16 mouse cellular contexts compared by ENCODE assay signal in the genomic region with DNA sequence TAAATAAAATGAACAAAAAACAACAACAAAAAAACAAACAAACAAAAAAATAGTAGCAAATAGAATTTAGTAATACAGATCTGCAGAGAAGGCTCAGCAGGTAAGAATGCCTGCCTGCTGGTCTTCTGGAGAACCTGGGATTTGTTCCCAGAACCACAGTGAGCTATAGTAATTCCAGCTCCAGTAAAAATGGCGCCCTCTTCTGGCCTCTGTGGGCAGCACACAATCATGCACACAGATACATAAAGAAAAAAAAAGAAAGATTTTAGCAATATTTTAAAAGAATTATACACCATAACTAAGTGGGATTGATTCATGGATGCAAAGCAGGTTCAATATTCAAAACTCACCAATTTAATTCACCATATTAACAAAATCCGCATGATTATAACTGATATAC. TPM values are rescaled to one million over a fixed set of nuclear protein-coding genes. Genes with fewer than 3 reads are reported as not detected.
DNase-seq lines count a peak whose midpoint lies in the region; ATAC-seq and TF ChIP-seq lines count a peak whose summit lies in the region.
"Had no signal": no experiment of that assay in that cellular context is flagged by ENCODE, and none has a peak within 500 bp of the region (broad histone marks: within the 10 kb centered on the region; RNA-seq: fewer than 3 reads in every experiment).

No protein-coding gene starts in this region.

- no peak for TF ChIP-seq POLR2A in kidney, adult 2 months (IDR thresholded peaks at IDR 0.05; ENCODE audit: low read depth, low read length)
- no peak for TF ChIP-seq POLR2A in MEL (IDR thresholded peaks at IDR 0.05; ENCODE audit: control insufficient read depth in 1 of 2, insufficient read depth in 1 of 2, low read depth in 1 of 2, low read length in 2 of 2, poor library complexity in 1 of 2)
- TF ChIP-seq POLR2A in cerebellum, adult 2 months (IDR thresholded peaks at IDR 0.05; ENCODE audit: borderline replicate concordance, insufficient read depth, low read length), result no peak

- no peak overlapping the region for H3K4me3 ChIP-seq in kidney, adult 2 months (ENCODE audit: insufficient read depth, low read depth, low read length)
- no peak overlapping the region for H3K4me3 ChIP-seq in kidney, embryonic 15.5 days (replicated peaks)
- H3K4me3 ChIP-seq in MEL (ENCODE audit: control insufficient read depth in 1 of 2, insufficient read depth in 1 of 2, low read depth in 2 of 2, low read length in 2 of 2), result no peak overlapping the region
- no peak overlapping the region for H3K4me3 ChIP-seq in cerebellum, adult 2 months (replicated peaks; ENCODE audit: insufficient read depth, low read depth, low read length)
- H3K4me3 ChIP-seq: liver, embryonic 13.5 days; megakaryocyte, embryonic 14.5 days had no signal

- no peak overlapping the region for H3K27ac ChIP-seq in kidney, adult 2 months (ENCODE audit: insufficient read depth, low read depth, low read length)
- H3K27ac ChIP-seq in kidney, embryonic 15.5 days, result no peak overlapping the region
- no peak overlapping the region for H3K27ac ChIP-seq in MEL (ENCODE audit: control insufficient read depth, low read depth, low read length)
- H3K27ac ChIP-seq in cerebellum, adult 2 months (ENCODE audit: insufficient read depth, low read length), result no peak overlapping the region
- H3K27ac ChIP-seq: liver, embryonic 13.5 days had no signal

- ATAC-seq in kidney, embryonic 15.5 days (replicated peaks; ENCODE audit: low FRiP score), result no peak
- ATAC-seq: forebrain, embryonic 16.5 days; inflammation-experienced regulatory T-cells, adult 6 months had no signal

- no peaks in the 10 kb centered on the region for H3K36me3 ChIP-seq in kidney, adult 2 months (ENCODE audit: control insufficient read depth, insufficient read depth, low read length)
- no peaks in the 10 kb centered on the region for H3K36me3 ChIP-seq in kidney, embryonic 15.5 days
- no peaks in the 10 kb centered on the region for H3K36me3 ChIP-seq in MEL (ENCODE audit: control insufficient read depth in 1 of 2, insufficient read depth in 2 of 2, low read length in 2 of 2)
- H3K36me3 ChIP-seq: liver, embryonic 13.5 days had no signal

- no peak for DNase-seq in kidney, adult 2 months
- DNase-seq in retina, postnatal 1 day, result peak; percentile 34
- DNase-seq in retina, embryonic 14.5 days (ENCODE audit: low spot score), result no peak
- peak; percentile 61 for DNase-seq in MEL (ENCODE audit: low read depth, low spot score)
- no peak for DNase-seq in cerebellum, adult 2 months
- DNase-seq in layer of hippocampus, adult 9-11 months, result no peak
- DNase-seq: adrenal gland, postnatal 10 days; liver, embryonic 13.5 days had no signal

- H3K4me2 ChIP-seq in kidney, embryonic 15.5 days, result no peak overlapping the region
- H3K4me2 ChIP-seq: liver, embryonic 13.5 days had no signal

- 0 out of 2 replicates have a peak, but pooled peaks have one; percentile 19 for TF ChIP-seq CTCF in kidney, adult 2 months (conservative IDR thresholded peaks at IDR 0.05; ENCODE audit: insufficient read depth, insufficient read length, low read depth, low read length)
- TF ChIP-seq CTCF in MEL (IDR thresholded peaks at IDR 0.05 in 2 of 3, conservative IDR thresholded peaks at IDR 0.05 in 1 of 3; ENCODE audit: control insufficient read depth in 1 of 3, insufficient read depth in 1 of 3, low read depth in 2 of 3, low read length in 3 of 3, poor library complexity in 1 of 3, severe bottlenecking in 1 of 3), result peak; percentile 69 to 80 (median 75)
- no peak for TF ChIP-seq CTCF in cerebellum, adult 2 months (IDR thresholded peaks at IDR 0.05; ENCODE audit: borderline replicate concordance, insufficient read depth, low read depth, low read length)

- no peak overlapping the region for H3K9ac ChIP-seq in kidney, embryonic 15.5 days
- no peak overlapping the region for H3K9ac ChIP-seq in MEL (ENCODE audit: control insufficient read depth, low read depth, low read length, poor library complexity, severe bottlenecking)
- H3K9ac ChIP-seq: liver, embryonic 13.5 days had no signal

- no peak for TF ChIP-seq EP300 in MEL (IDR thresholded peaks at IDR 0.05; ENCODE audit: low read depth in 1 of 2, low read length in 2 of 2)

- TF ChIP-seq RAD21 in MEL (IDR thresholded peaks at IDR 0.05; ENCODE audit: low read depth, low read length), result peak; percentile 45

- no peaks in the 10 kb centered on the region for H3K27me3 ChIP-seq in kidney, adult 2 months (replicated peaks; ENCODE audit: control insufficient read depth, insufficient read depth, low read length)
- peaks cover 3% of the 10 kb centered on the region; the same call in 1 of the 2 replicates for H3K27me3 ChIP-seq in kidney, embryonic 15.5 days
- H3K27me3 ChIP-seq in MEL (ENCODE audit: control insufficient read depth in 1 of 2, insufficient read depth in 2 of 2, low read length in 2 of 2), result peaks cover 0 to 9% of the 10 kb centered on the region in 2 experiments
- H3K27me3 ChIP-seq in cerebellum, adult 2 months (ENCODE audit: control insufficient read depth, insufficient read depth, low read length), result no peaks in the 10 kb centered on the region; the same call in 1 of the 2 replicates

- 52% methylated on average over 2 of the region's 2 CpGs for WGBS in kidney, adult 2 months
- WGBS in kidney, embryonic 15.5 days, result 36% methylated on average over 2 of the region's 2 CpGs
- WGBS in cerebellum, adult 2 months, result 39% methylated on average over 2 of the region's 2 CpGs

- H3K9me3 ChIP-seq in kidney, embryonic 15.5 days (replicated peaks), result no peaks in the 10 kb centered on the region
- H3K9me3 ChIP-seq in MEL (replicated peaks; ENCODE audit: insufficient read depth, low read length), result no peaks in the 10 kb centered on the region
- H3K9me3 ChIP-seq: liver, embryonic 13.5 days had no signal

- no peaks in the 10 kb centered on the region for H3K4me1 ChIP-seq in kidney, adult 2 months (ENCODE audit: control insufficient read depth, insufficient read depth, low read length)
- H3K4me1 ChIP-seq in kidney, embryonic 15.5 days, result no peaks in the 10 kb centered on the region
- H3K4me1 ChIP-seq in MEL (ENCODE audit: control insufficient read depth in 1 of 2, insufficient read depth in 2 of 2, low read length in 2 of 2), result no peaks in the 10 kb centered on the region
- H3K4me1 ChIP-seq in cerebellum, adult 2 months (ENCODE audit: control insufficient read depth, insufficient read depth, low read length), result no peaks in the 10 kb centered on the region
- H3K4me1 ChIP-seq: liver, embryonic 13.5 days; megakaryocyte, embryonic 14.5 days had no signal

- no peaks in the 10 kb centered on the region for H3K79me2 ChIP-seq in MEL (ENCODE audit: control insufficient read depth, insufficient read depth, low read length, poor library complexity)

TF ChIP-seq in MEL, 35 proteins besides CTCF, POLR2A, EP300 and RAD21:
- TF ChIP-seq ZC3H11A (IDR thresholded peaks at IDR 0.05; ENCODE audit: low read depth, low read length), result peak; percentile 59
- TF ChIP-seq ZNF384 (IDR thresholded peaks at IDR 0.05; ENCODE audit: low read depth, low read length), result peak; percentile 83
- TF ChIP-seq MYC (IDR thresholded peaks at IDR 0.05; ENCODE audit: low read depth, low read length), result no peak
- TF ChIP-seq SMC3 (IDR thresholded peaks at IDR 0.05; ENCODE audit: low read depth, low read length), result peak; percentile 78
- no peak for TF ChIP-seq E2F4 (IDR thresholded peaks at IDR 0.05; ENCODE audit: borderline replicate concordance, low read depth, low read length)

RNA-seq across cellular contexts. Expression of a gene that starts 29.7 kb away (rescaled TPM):
- not detected in 2 replicates for polyA plus RNA-seq in kidney, adult 2 months (2012; rRNA removed)
- 0.09 and 1.0 TPM in 2 replicates for polyA plus RNA-seq in kidney, embryonic 15.5 days (2015; fragmentation: Nextera tagmentation; extraction: Ambion mirVana)
- total RNA-seq in MEL (2012; rRNA removed), result 12.1 and 13.8 TPM in 2 replicates
- polyA plus RNA-seq in MEL (2012; ENCODE audit: insufficient read depth in 1 of 2, insufficient read length in 2 of 2, low read depth in 1 of 2, low replicate concordance in 2 of 2, missing spikeins in 1 of 2), result 10 to 100 TPM in 1 of 2 experiments, not detected in 1; 16.7 TPM
- polyA plus RNA-seq in cerebellum, adult 2 months (2012; rRNA removed), result not detected in 2 replicates
- total RNA-seq: left cerebral cortex, adult 8-10 months had no signal
- polyA plus RNA-seq: cortical plate, adult 2 months; heart, postnatal 0 days; inflammation-experienced regulatory T-cells, adult 6 months; liver, embryonic 13.5 days; stomach, embryonic 16.5 days had no signal

RNA-seq across cellular contexts. Expression of a gene that starts 47.4 kb away (rescaled TPM):
- 27.8 and 29.6 TPM in 2 replicates for polyA plus RNA-seq in kidney, adult 2 months (2012; rRNA removed)
- 22.3 and 27.2 TPM in 2 replicates for polyA plus RNA-seq in kidney, embryonic 15.5 days (2015; fragmentation: Nextera tagmentation; extraction: Ambion mirVana)
- total RNA-seq in MEL (2012; rRNA removed), result not detected in 2 replicates
- not detected for polyA plus RNA-seq in MEL (2012; ENCODE audit: insufficient read depth in 1 of 2, insufficient read length in 2 of 2, low read depth in 1 of 2, low replicate concordance in 2 of 2, missing spikeins in 1 of 2)
- not detected in 2 replicates for polyA plus RNA-seq in cerebellum, adult 2 months (2012; rRNA removed)
- polyA plus RNA-seq: cortical plate, adult 2 months; forebrain, embryonic 16.5 days; heart, postnatal 0 days; inflammation-experienced regulatory T-cells, adult 6 months had no signal

RNA-seq across cellular contexts. Expression of a gene that starts 57.9 kb away (rescaled TPM):
- polyA plus RNA-seq in kidney, adult 2 months (2012; rRNA removed), result 51.7 and 69.9 TPM in 2 replicates
- polyA plus RNA-seq in kidney, embryonic 15.5 days (2015; fragmentation: Nextera tagmentation; extraction: Ambion mirVana), result 8.9 and 9.8 TPM in 2 replicates
- not detected in 2 replicates for total RNA-seq in MEL (2012; rRNA removed)
- polyA plus RNA-seq in MEL (2012; ENCODE audit: insufficient read depth in 1 of 2, insufficient read length in 2 of 2, low read depth in 1 of 2, low replicate concordance in 2 of 2, missing spikeins in 1 of 2), result not detected
- 0.11 and 1.0 TPM in 2 replicates for polyA plus RNA-seq in cerebellum, adult 2 months (2012; rRNA removed)
- total RNA-seq: left cerebral cortex, adult 8-10 months had no signal
- polyA plus RNA-seq: cortical plate, adult 2 months; forebrain, embryonic 16.5 days; heart, postnatal 0 days; inflammation-experienced regulatory T-cells, adult 6 months; liver, embryonic 13.5 days had no signal

Comparison
In these comparisons a context has a peak if more than half of its experiments do, and no peak if none do; other contexts are left out.
1. DNase-seq: peak in retina, postnatal 1 day (single experiment) and MEL (single experiment); none in kidney, adult 2 months (single experiment), retina, embryonic 14.5 days (single experiment), cerebellum, adult 2 months (0 of 2) and layer of hippocampus, adult 9-11 months (single experiment).
2. RNA of a gene that starts 47.4 kb away (polyA plus RNA-seq): 27.8 to 29.6 TPM in kidney, adult 2 months and 22.3 to 27.2 TPM in kidney, embryonic 15.5 days; not detected in cerebellum, adult 2 months and not detected in MEL; every median in the first group is over 10 times any median in the second.